Mouse (Mus musculus) MEL (cell line): ENCODE data around the gene Pigk. TPM values are rescaled to one million over a fixed set of nuclear protein-coding genes. Genes with fewer than 3 reads are reported as not detected.

Experiments used
- DNase-seq: peaks from one replicate; pipeline ENCODE4 v3.0.0; 2011; ENCODE audit warnings: low read depth, low spot score
- H3K27ac ChIP-seq: 2 replicates; pipeline ENCODE4 v1.5.1; 2012; ENCODE audit warnings: low read depth, mild to moderate bottlenecking, control low read depth, low read length, moderate library complexity; ENCODE audit not compliant: control insufficient read depth
- H3K27me3 ChIP-seq, 2 experiments: fragments of 150-350 bp in 1 of 2; sonication (generic) in 1 of 2; 2 replicates each; pipeline ENCODE4 v1.6.1; 2012; ENCODE audit warnings: low read length in 2 of 2, mild to moderate bottlenecking in 2 of 2, improper control_type of control experiment in 1 of 2, moderate library complexity in 1 of 2; ENCODE audit not compliant: insufficient read depth in 2 of 2, control insufficient read depth in 1 of 2
- H3K36me3 ChIP-seq, 2 experiments: 2 replicates each; pipeline ENCODE4 v1.6.1; 2012 to 2014; ENCODE audit warnings: low read length in 2 of 2, improper control_type of control experiment in 1 of 2, inconsistent platforms in 1 of 2, mild to moderate bottlenecking in 1 of 2; ENCODE audit not compliant: insufficient read depth in 2 of 2, control insufficient read depth in 1 of 2
- H3K4me1 ChIP-seq, 2 experiments: fragments of 150-350 bp in 1 of 2; sonication (generic) in 1 of 2; 2 replicates each; pipeline ENCODE4 v1.6.1; 2012; ENCODE audit warnings: low read length in 2 of 2, improper control_type of control experiment in 1 of 2, mild to moderate bottlenecking in 1 of 2; ENCODE audit not compliant: insufficient read depth in 2 of 2, control insufficient read depth in 1 of 2
- H3K4me3 ChIP-seq, 2 experiments: fragments of 150-350 bp in 1 of 2; sonication (generic) in 1 of 2; 2 replicates each; pipeline ENCODE4 v1.5.1; 2012; ENCODE audit warnings: low read depth in 2 of 2, low read length in 2 of 2, mild to moderate bottlenecking in 2 of 2, moderate library complexity in 2 of 2, control low read depth in 1 of 2, improper control_type of control experiment in 1 of 2; ENCODE audit not compliant: control insufficient read depth in 1 of 2, insufficient read depth in 1 of 2
- H3K79me2 ChIP-seq: 2 replicates; pipeline ENCODE4 v1.6.1; 2012; ENCODE audit warnings: mild to moderate bottlenecking, low read length, moderate library complexity; ENCODE audit not compliant: control insufficient read depth, poor library complexity, insufficient read depth
- H3K9ac ChIP-seq: 2 replicates; pipeline ENCODE4 v1.6.1; 2012; ENCODE audit warnings: low read depth, mild to moderate bottlenecking, control low read depth, low read length, moderate library complexity; ENCODE audit not compliant: control insufficient read depth, poor library complexity, severe bottlenecking
- H3K9me3 ChIP-seq: fragments of 150-350 bp; sonication (generic); replicated peaks from 2 replicates; pipeline ENCODE4 v1.6.1; 2012; ENCODE audit warnings: mild to moderate bottlenecking, low read length, improper control_type of control experiment, moderate library complexity; ENCODE audit not compliant: insufficient read depth
- CHD1 ChIP-seq: IDR thresholded peaks from 2 replicates; pipeline ENCODE4 v1.6.1; 2012; ENCODE audit warnings: low read depth, mild to moderate bottlenecking, inconsistent platforms, low read length, improper control_type of control experiment
- CHD2 ChIP-seq: IDR thresholded peaks from 2 replicates; pipeline ENCODE4 v1.6.1; 2011; ENCODE audit warnings: low read length, improper control_type of control experiment
- CTCF ChIP-seq, 3 experiments: IDR thresholded peaks in 2 of 3; conservative IDR thresholded peaks in 1 of 3; 2 replicates each; pipeline ENCODE4 v1.5.1; 2011 to 2012; ENCODE audit warnings: low read length in 3 of 3, low read depth in 2 of 3, mild to moderate bottlenecking in 2 of 3, improper control_type of control experiment in 1 of 3, inconsistent platforms in 1 of 3, mixed read lengths in 1 of 3, moderate library complexity in 1 of 3; ENCODE audit not compliant: control insufficient read depth in 1 of 3, insufficient read depth in 1 of 3, poor library complexity in 1 of 3, severe bottlenecking in 1 of 3
- E2F4 ChIP-seq: IDR thresholded peaks from 2 replicates; pipeline ENCODE4 v1.6.1; 2011; ENCODE audit warnings: low read depth, low read length, improper control_type of control experiment, borderline replicate concordance
- EP300 ChIP-seq, 2 experiments: IDR thresholded peaks; 2 replicates each; pipeline ENCODE4 v1.6.1; 2011; ENCODE audit warnings: improper control_type of control experiment in 2 of 2, low read length in 2 of 2, low read depth in 1 of 2, mild to moderate bottlenecking in 1 of 2
- ETS1 ChIP-seq: IDR thresholded peaks from 2 replicates; pipeline ENCODE4 v1.6.1; 2012; ENCODE audit warnings: low read depth, mild to moderate bottlenecking, inconsistent platforms, low read length, improper control_type of control experiment, moderate library complexity
- GABPA ChIP-seq: IDR thresholded peaks from 2 replicates; pipeline ENCODE4 v1.6.1; 2012; ENCODE audit warnings: low read depth, mild to moderate bottlenecking, inconsistent platforms, low read length, improper control_type of control experiment, moderate library complexity
- MAFK ChIP-seq: IDR thresholded peaks from 2 replicates; pipeline ENCODE4 v1.6.1; 2011; ENCODE audit warnings: low read depth, mild to moderate bottlenecking, low read length, improper control_type of control experiment, borderline replicate concordance
- MAZ ChIP-seq: IDR thresholded peaks from 2 replicates; pipeline ENCODE4 v1.6.1; 2012; ENCODE audit warnings: low read depth, mild to moderate bottlenecking, inconsistent platforms, low read length, improper control_type of control experiment
- MEF2A ChIP-seq: IDR thresholded peaks from 2 replicates; pipeline ENCODE4 v1.6.1; 2014; ENCODE audit warnings: low read depth, mild to moderate bottlenecking, inconsistent platforms, low read length, improper control_type of control experiment; ENCODE audit not compliant: poor library complexity, insufficient replicate concordance, severe bottlenecking; ENCODE audit errors: extremely low read depth
- MXI1 ChIP-seq: IDR thresholded peaks from 2 replicates; pipeline ENCODE4 v1.6.1; 2011; ENCODE audit warnings: mild to moderate bottlenecking, low read depth, low read length, improper control_type of control experiment
- MYB ChIP-seq: IDR thresholded peaks from 2 replicates; pipeline ENCODE4 v1.6.1; 2011; ENCODE audit warnings: mild to moderate bottlenecking, low read depth, low read length, improper control_type of control experiment
- POLR2A ChIP-seq, 2 experiments: IDR thresholded peaks; 2 replicates each; pipeline ENCODE4 v1.6.1; 2011 to 2012; ENCODE audit warnings: low read length in 2 of 2, mild to moderate bottlenecking in 2 of 2, control low read depth in 1 of 2, improper control_type of control experiment in 1 of 2, low read depth in 1 of 2, moderate library complexity in 1 of 2; ENCODE audit not compliant: control insufficient read depth in 1 of 2, insufficient read depth in 1 of 2, poor library complexity in 1 of 2
- POLR2AphosphoS2 ChIP-seq: IDR thresholded peaks from 2 replicates; pipeline ENCODE4 v1.6.1; 2011; ENCODE audit warnings: low read length, improper control_type of control experiment
- POLR2AphosphoS5 ChIP-seq: IDR thresholded peaks from 2 replicates; pipeline ENCODE4 v1.6.1; 2012; ENCODE audit warnings: low read depth, borderline replicate concordance, mild to moderate bottlenecking, inconsistent platforms, low read length, moderate library complexity, mixed read lengths
- RAD21 ChIP-seq: IDR thresholded peaks from 2 replicates; pipeline ENCODE4 v1.6.1; 2011; ENCODE audit warnings: mild to moderate bottlenecking, low read depth, low read length, improper control_type of control experiment
- RCOR1 ChIP-seq: IDR thresholded peaks from 2 replicates; pipeline ENCODE4 v1.6.1; 2012; ENCODE audit warnings: low read depth, mild to moderate bottlenecking, inconsistent platforms, low read length, improper control_type of control experiment
- SIN3A ChIP-seq: IDR thresholded peaks from 2 replicates; pipeline ENCODE4 v1.6.1; 2012; ENCODE audit warnings: low read length, improper control_type of control experiment, inconsistent platforms
- SMC3 ChIP-seq: IDR thresholded peaks from 2 replicates; pipeline ENCODE4 v1.6.1; 2011; ENCODE audit warnings: low read depth, low read length, improper control_type of control experiment
- TBP ChIP-seq: IDR thresholded peaks from 2 replicates; pipeline ENCODE4 v1.8.0; 2011; ENCODE audit warnings: low read depth, low read length, improper control_type of control experiment
- UBTF ChIP-seq: IDR thresholded peaks from 2 replicates; pipeline ENCODE4 v1.6.1; 2012; ENCODE audit warnings: low read depth, mild to moderate bottlenecking, inconsistent platforms, low read length, improper control_type of control experiment, moderate library complexity, borderline replicate concordance; ENCODE audit not compliant: insufficient read depth
- USF2 ChIP-seq, 2 experiments: IDR thresholded peaks; 2 replicates each; pipeline ENCODE4 v1.6.1; 2011 to 2012; ENCODE audit warnings: improper control_type of control experiment in 2 of 2, low read length in 2 of 2, borderline replicate concordance in 1 of 2, inconsistent platforms in 1 of 2, low read depth in 1 of 2, mild to moderate bottlenecking in 1 of 2; ENCODE audit not compliant: insufficient read depth in 1 of 2
- ZMIZ1 ChIP-seq: IDR thresholded peaks from 2 replicates; pipeline ENCODE4 v1.6.1; 2012; ENCODE audit warnings: low read depth, mild to moderate bottlenecking, inconsistent platforms, low read length, improper control_type of control experiment, moderate library complexity
- ZNF384 ChIP-seq: IDR thresholded peaks from 2 replicates; pipeline ENCODE4 v1.6.1; 2012; ENCODE audit warnings: low read depth, mild to moderate bottlenecking, inconsistent platforms, low read length, improper control_type of control experiment
- polyA plus RNA-seq, 2 experiments: library from polyadenylated mRNA; stranded (reverse) in 1 of 2; unstranded in 1 of 2; fragments of >175 nt in 1 of 2; fragments of >200 nt in 1 of 2; gene quantifications; 2 replicates each; pipeline versions ENCODE4 v1.2.1 to v1.2.4; 2012; ENCODE audit warnings: low replicate concordance in 2 of 2, low read depth in 1 of 2; ENCODE audit not compliant: insufficient read length in 2 of 2, insufficient read depth in 1 of 2, missing spikeins in 1 of 2
- total RNA-seq: library from RNA; depleted of rRNA; stranded (reverse); fragments of 300-350 nt; gene quantifications from 2 replicates; pipeline ENCODE4 v1.2.3, GENCODE M21; 2012

Pigk gene
- total and polyA plus RNA-seq, 3 experiments, result 14.6 to 17.8 TPM; not detected in 1

DNA sequence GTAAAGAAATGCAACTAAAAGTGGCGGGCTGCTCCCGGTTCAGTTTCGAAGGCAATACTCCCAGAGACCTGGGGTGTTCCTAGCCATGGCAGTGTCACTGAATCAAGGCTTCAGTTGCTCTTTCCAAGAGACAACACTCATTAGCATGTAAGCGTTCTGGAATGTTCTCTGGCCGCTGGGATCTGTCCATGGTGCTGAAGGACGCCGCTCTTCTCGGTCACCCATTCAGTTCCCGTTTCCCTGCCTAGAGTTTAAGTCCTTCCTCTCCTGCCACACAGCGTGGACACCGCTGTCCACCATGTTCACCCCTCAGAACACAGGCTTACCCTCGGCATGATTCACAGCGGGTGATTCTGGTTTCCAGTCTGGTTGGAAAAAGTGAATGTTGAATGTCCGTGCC lies 107.3 kb downstream of the Pigk start:
- Histone ChIP-seq H3K4me1 (no peaks in the 10 kb centered on the region), H3K4me3 (no peak overlapping the region), H3K79me2 (no peaks in the 10 kb centered on the region)
- no peak for TF ChIP-seq POLR2AphosphoS5
- no peak for TF ChIP-seq MAFK
- no peak for TF ChIP-seq RAD21
- no peak for TF ChIP-seq MEF2A
- no peak for TF ChIP-seq MAZ
- no peak; the same call in 1 of the 2 replicates for TF ChIP-seq SIN3A
- no peak for TF ChIP-seq MYB
- TF ChIP-seq ZNF384, result no peak
- TF ChIP-seq ZMIZ1, result no peak
- no peak for TF ChIP-seq UBTF
- TF ChIP-seq ETS1, result no peak
- no peak for TF ChIP-seq E2F4
- no peak for TF ChIP-seq CTCF (IDR thresholded peaks at IDR 0.05 in 2 of 3, conservative IDR thresholded peaks at IDR 0.05 in 1 of 3; ENCODE audit: control insufficient read depth in 1 of 3, insufficient read depth in 1 of 3, low read depth in 2 of 3, low read length in 3 of 3, poor library complexity in 1 of 3, severe bottlenecking in 1 of 3)
- TF ChIP-seq POLR2AphosphoS2, result no peak
- TF ChIP-seq RCOR1, result no peak
- TF ChIP-seq, all 39 proteins: peak for 0
- no peaks in the 10 kb centered on the region; a peak in 1 of 4 replicates for H3K36me3 ChIP-seq
- peak; percentile 66 for DNase-seq
- H3K27me3 ChIP-seq, result no peaks in the 10 kb centered on the region
- H3K9ac ChIP-seq, result no peak overlapping the region
- no peaks in the 10 kb centered on the region for H3K9me3 ChIP-seq
- H3K27ac ChIP-seq, result no peak overlapping the region

GRCm38 (mm10) chr3:152831377-152831776 lies 117.5 kb downstream of the Pigk start:
- Histone ChIP-seq H3K79me2 (no peaks in the 10 kb centered on the region), H3K4me3 (no peak overlapping the region), H3K27ac (no peak overlapping the region), H3K9ac (no peak overlapping the region), H3K27me3 (peaks cover 0 to 1% of the 10 kb centered on the region in 2 experiments; a peak in 2 of 4 replicates), H3K36me3 (no peaks in the 10 kb centered on the region), H3K4me1 (no peaks in the 10 kb centered on the region), H3K9me3 (no peaks in the 10 kb centered on the region)
- no peak for TF ChIP-seq USF2 (IDR thresholded peaks at IDR 0.05; ENCODE audit: borderline replicate concordance in 1 of 2, insufficient read depth in 1 of 2, low read depth in 1 of 2, low read length in 2 of 2)
- TF ChIP-seq GABPA, result no peak
- no peak for TF ChIP-seq EP300 (IDR thresholded peaks at IDR 0.05; ENCODE audit: low read depth in 1 of 2, low read length in 2 of 2)
- no peak for TF ChIP-seq TBP
- TF ChIP-seq MXI1, result no peak
- no peak for TF ChIP-seq MEF2A
- no peak for TF ChIP-seq POLR2A (IDR thresholded peaks at IDR 0.05; ENCODE audit: control insufficient read depth in 1 of 2, insufficient read depth in 1 of 2, low read depth in 1 of 2, low read length in 2 of 2, poor library complexity in 1 of 2)
- no peak for TF ChIP-seq CHD1
- no peak for TF ChIP-seq RCOR1
- no peak for TF ChIP-seq SMC3
- no peak for TF ChIP-seq CHD2
- TF ChIP-seq ZNF384, result no peak
- TF ChIP-seq CTCF (IDR thresholded peaks at IDR 0.05 in 2 of 3, conservative IDR thresholded peaks at IDR 0.05 in 1 of 3; ENCODE audit: control insufficient read depth in 1 of 3, insufficient read depth in 1 of 3, low read depth in 2 of 3, low read length in 3 of 3, poor library complexity in 1 of 3, severe bottlenecking in 1 of 3), result no peak
- TF ChIP-seq MYB, result no peak
- DNase-seq, result no peak
